Mouse (Mus musculus) adrenal gland, postnatal 25 days (tissue): ENCODE results near the gene Sept9. TPM values are rescaled to one million over a fixed set of nuclear protein-coding genes. Genes with fewer than 3 reads are reported as not detected.

ENCODE experiments used
- DNase-seq: peaks from one replicate; pipeline ENCODE4 v3.0.0; 2021; ENCODE audit warnings: mixed read lengths
- total RNA-seq: library from RNA; stranded (reverse); gene quantifications from 2 replicates; pipeline ENCODE4 v1.2.3, GENCODE M21; 2021

Gene Sept9
- total RNA-seq, 1 experiment from 2014 or later = 148 TPM

DNA sequence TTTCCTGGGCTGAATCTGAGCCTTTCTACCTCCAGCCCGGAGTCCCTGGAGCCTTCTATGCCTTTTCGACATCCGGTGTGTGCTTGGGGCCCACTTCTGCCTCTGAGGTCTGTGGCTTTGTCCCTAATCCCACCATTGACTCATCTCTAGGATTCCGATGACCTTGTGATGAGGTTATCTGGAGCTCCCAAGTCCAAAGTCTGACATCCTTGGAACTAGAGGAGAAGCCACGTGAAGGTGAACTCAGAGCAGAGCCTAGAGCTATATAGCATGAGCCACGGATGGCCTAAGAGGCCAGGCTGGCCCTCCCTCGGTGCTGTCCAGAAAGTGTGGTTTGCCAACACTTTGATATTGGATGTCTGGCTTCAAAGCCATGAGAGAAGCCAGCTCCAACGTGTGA, 23.4 kb downstream of the Sept9 start:
- no peak for DNase-seq

DNA sequence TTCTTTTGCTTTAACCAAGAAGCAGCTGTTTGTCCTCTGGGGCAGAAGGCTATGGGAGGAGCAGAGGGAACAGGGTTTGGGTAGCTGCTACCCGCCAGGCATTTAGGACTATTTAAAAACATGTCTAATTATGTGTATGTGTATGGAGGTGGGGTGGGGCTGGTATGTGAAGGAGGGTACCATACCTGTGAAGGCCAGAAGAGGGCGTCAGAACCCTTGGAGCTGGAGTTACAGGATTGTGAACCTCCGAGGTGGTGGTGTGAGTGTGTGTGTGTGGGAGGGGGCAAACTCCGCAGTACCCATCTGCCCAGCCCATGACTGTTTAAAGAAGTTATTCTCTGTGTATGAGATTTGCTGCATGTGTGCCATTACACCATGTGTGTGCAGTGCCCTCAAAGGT, 25.3 kb downstream of the Sept9 start:
- DNase-seq = no peak

DNA sequence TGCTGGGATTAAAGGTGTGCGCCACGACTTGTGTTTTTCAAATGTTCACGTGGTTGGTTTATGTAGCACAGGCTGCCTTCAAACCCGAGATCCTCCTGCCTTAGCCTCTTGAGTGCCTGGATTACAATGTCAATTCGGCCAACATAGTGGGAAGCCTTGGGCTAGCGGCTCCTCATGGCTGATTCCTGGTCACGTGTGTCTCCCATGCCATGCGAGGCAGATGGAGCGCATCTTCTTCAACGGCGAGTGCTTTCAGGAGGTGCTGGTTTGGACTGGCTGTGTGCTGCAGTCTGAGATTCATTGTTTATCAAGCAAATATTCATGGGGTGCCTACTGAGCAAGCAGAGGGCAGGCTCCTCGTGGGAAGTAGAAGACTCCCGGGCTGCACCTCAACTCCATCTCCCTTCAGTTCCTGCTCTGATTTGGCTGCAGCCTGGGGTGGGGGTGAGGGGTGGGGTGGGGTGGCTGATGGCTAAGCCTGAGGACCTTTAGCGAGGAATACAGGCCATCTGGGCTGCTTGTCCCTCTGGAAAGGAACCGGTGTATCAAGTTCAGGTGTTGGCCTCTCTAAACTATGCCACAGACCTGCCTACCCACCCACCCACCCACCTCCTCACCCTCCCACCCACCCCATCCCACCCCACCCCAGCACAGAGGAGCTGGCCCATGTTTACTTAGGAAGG, 26.2 kb downstream of the Sept9 start:
- DNase-seq = no peak

DNA sequence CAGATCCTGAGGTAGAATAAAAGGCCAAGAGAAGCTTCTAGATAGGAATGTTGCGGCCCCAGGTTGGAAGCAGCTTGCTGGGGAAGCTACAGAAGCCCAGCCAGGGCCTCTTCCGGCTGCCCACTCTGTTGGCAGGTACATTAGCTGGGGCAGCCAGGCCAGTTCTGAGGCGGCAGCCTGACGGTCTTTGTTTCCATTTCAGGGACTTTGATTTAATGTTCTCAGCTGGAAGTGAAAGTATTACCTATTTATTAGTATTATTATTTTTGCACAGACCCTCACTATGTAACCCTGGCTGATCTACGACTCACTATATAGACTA, 26.7 kb downstream of the Sept9 start:
- DNase-seq = no peak

DNA sequence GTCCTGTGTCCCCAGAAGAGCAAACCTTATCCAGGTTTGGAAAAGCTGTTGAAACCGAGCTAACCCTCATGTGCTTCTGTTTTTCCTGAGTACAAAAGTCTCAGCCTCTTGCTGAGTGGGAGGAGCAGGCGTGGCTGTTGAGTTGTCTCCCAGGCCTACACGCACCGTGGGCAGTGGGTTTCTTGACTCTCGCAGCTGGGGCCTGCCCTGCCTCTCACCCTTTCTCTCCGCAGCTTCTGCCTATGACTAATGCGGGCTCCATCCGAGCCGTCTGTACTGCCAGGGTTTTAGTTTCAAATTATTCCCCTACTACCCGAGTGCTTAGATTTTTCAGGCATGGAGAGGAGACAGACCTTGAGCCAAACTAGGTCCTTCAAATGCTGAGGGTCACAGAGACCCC, 28.7 kb downstream of the Sept9 start:
- no peak for DNase-seq

DNA sequence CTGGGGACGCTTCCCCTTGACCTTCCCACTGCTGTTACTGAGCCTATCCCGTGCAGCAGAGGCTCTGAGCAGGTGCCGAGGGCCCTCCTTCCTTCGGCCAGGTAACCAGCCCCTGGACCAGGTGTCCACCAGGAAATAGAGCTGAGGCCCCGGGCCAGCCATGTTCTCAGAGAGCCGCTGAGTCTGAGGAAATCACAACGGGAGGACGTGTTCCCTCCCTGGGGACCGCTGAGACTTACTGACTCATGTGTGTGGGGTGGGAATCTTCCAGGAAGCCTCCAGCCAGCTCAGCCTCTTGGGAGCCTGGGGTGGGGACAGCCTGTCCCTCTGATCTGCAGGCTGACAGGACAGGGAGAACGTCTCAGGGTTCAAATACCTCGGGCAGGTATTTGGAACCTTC, 32.1 kb downstream of the Sept9 start:
- peak; percentile 61 for DNase-seq

DNA sequence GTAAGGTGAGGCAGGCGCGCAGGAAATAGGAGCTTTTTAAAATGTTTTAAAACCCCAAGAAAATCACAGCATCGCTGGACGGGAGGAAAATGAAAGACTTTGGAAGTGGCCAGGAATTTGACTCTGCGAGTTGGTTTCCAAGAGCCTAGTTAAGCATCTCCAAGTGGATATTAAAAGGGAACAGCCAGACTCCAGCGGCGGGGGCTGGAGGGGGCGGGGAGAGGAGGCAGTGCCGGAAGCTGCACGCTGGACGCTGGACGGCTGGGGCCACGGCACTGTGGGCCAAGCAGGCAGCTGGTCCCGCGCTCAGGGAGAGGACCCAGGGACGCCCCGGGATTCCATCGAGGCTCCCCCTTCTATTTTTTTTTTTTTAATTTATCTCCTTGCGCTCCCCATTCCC, 32.6 kb downstream of the Sept9 start:
- peak; percentile 83 for DNase-seq

DNA sequence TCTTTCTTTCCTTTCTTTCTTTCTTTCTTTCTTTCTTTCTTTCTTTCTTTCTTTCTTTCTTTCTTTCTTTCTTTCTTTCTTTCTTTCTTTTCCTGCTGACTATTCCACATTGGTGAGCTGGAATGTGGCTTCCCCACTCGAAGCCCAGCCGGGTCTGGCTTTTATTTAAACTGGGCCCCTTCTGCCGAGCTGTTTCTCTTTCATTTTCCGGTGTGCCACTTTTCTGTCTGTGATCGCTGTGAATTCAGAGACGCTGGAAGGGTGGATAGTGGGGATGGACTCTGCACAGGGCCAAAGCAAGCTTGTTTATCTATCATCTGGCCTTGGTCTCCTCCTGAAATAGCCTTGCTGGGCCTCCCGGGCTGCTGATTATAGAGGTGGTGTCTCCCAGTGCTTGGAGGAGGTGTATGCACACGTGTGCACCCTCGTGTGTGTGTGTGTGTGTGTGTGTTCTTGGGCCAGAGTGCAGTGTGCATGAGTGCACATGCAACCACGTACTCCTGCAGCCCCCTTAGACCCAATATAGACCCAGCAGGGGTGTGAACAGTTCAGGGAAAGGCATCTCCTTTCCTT, 33.5 kb downstream of the Sept9 start:
- DNase-seq = peak; percentile 47

DNA sequence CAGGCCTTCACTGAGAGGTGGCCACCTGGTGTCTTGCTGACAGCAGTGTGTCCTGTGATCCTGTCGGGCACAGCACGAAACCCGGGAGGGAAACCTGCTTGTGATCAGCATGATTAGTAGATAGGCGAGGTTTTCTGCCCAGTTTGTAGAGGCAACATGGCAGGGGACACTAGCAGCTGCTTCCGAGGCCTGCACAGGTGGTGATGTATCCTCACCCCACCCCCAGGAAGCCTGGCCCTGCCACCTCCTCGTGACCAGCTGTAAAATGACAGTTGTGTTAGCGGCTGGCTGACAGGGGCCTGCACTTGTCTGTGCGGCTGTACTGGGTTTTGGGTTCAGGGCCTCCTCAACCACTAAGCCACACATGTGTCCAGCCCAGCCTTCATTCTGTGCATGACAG, 34.4 kb downstream of the Sept9 start:
- no peak for DNase-seq

DNA sequence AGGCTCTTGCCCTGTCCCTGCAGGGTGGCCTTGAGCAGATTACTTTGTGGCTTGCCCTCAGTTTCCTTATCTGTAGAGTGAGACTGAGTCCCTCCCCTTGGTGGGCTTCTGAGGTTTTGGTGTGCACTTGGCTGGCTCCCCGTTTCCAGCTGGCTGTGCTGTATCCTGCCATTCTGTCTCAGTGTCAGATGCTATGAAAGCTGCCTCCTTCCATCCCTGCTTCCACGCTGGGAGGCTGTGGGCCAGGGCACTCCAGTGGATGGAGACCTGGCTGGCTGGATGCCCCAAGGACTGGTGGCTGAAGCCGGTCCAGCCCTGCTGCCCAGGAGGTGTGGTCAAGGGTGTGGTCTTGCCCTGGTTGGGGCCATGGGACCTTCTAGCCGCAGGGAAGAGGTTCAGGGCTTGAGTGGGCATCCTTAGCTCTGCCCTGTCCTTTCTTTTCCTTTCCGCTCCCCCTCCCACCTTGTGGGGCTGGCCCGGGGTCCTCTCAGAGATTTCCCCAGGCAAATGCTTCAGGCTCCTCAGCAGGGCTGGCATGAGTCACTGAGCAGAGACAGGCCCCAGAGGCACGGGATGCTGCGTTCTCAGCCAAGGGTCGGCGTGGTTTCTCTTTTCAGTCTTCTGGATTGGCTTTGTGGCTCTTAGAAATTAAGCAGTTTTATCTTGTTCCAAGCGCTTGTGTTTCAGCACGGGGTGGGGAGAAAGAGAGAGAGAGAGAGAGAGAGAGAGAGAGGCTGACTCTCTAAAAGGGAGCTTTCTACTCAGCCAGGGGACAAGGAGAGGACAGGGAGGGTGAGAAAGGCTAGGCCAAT, 35.8 kb downstream of the Sept9 start:
- peak; percentile 87 for DNase-seq

DNA sequence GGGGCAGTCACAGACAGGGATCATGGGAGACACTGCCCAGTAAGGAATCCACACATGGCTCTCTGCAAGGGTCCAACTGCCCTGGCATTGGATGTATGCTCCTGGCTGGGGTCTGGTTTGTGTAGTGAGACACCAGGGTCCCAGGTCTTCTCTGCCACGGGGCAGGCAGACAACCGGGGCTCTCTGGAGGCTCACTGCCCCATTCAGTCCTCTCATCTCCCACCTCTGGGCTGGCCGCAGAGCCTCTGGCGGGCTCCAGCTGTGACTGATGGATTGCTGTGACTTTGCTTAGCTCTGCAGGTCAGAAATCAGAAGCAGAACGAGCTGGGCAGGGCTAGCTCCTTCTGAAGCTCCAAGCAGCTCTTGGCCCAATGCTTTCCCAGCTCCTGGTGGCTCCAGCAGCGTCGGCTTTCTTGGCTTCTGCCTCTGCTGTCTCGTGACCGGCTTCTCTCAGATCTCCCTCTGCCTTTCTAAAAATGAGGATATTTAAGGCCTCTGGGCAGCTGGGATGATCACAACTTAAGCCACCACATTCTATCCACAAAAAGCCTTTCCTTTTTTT, 36.5 kb downstream of the Sept9 start:
- DNase-seq = no peak

DNA sequence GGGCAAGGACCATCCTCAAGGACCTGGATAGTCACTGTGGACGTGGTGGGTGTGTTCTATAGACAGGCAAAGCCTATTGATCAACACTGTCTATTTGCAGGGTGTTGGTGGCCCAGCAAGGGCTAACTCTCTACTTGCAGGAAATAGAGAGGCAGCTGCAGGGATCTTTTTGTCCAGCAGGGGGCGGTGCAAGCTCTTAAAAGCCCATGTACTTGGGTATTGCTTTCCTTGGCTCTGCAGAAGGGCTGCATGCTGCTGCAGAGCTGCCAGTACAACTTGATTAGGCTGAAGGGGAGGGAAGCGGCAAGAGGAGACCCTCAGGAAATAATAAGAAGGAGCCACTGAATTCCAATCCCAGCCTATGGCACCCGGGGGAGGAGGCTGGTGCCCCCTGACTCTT, 38.7 kb downstream of the Sept9 start:
- peak; percentile 92 for DNase-seq

DNA sequence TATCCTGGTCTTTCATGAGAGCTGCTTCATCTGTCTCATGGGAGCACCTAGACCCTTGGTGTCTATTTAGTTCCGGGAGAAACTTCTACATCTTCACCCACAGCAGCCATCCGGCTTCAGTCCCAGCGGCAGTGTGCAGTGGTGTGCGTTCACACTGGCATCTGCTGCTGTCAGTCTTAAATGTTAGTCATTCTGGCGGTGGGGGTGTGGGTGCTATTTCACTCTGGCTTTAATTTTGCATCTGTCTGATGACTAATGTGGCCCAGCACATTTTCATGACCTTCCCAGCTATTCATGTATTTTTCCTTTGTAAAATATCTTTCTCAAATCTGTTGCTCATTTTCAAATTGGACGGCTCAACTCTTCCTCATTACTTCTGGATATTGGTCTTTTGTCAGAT, 40.2 kb downstream of the Sept9 start:
- peak; percentile 54 for DNase-seq

DNA sequence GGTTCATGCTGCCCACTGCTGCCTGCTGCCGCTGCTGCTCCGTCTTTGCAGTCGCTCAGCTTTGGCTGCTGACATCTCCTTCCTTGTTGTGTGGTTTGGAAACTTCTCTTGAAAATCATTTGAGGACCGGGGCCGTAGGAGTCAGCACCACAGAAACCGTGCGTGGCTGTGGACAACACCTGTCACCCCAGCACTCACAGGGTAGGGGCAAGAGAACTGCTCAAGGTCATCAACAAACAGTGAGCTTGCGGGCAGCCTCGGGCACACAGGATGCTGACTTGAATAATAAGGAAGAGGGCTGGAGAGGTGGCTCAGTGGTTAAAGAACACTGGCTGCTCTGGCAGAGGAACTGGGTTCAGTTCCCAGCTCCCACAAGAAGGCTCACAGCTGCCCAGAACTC, 40.9 kb downstream of the Sept9 start:
- DNase-seq = no peak

DNA sequence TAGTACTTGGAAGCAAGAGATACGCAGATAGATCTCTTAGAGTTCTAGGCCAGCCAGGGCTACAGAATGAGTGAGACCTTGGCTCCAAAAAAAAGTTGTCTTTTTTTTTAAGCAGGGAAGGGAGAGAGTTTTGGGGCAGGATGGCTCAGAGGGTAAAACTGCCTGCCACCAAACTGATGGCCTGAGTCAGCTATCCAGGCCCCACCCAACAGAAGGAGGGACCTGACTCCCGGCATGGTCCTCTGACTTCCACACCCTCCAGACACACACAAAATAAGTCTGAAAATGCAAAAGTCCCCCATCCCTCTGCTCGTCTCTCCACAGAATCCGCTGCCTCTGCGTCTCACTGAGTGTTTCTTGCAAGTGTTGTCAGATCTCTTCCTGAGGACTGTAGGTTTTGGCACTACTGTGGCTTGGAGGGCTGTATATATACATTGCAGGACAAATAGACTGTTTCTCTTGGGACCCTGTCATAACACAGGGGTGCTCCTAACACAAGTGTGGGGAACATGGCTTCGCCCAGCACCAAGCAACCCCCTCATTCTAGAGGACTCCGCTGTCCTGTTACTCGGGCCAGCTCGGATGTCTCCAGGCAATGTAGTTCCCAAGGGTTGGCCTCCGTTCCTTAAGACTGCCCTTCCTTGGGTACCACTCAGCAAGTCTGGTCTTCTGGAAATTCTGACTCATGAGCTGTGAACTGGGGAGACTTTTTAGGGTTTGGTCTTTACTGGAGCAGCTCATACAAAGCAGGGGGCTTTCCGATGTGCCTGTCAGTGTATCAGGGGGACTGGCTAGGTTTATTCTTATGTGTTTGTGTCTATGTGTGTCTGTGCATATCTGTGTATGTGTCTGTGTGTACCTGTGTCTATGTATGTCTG, 41.6 kb downstream of the Sept9 start:
- no peak for DNase-seq

DNA sequence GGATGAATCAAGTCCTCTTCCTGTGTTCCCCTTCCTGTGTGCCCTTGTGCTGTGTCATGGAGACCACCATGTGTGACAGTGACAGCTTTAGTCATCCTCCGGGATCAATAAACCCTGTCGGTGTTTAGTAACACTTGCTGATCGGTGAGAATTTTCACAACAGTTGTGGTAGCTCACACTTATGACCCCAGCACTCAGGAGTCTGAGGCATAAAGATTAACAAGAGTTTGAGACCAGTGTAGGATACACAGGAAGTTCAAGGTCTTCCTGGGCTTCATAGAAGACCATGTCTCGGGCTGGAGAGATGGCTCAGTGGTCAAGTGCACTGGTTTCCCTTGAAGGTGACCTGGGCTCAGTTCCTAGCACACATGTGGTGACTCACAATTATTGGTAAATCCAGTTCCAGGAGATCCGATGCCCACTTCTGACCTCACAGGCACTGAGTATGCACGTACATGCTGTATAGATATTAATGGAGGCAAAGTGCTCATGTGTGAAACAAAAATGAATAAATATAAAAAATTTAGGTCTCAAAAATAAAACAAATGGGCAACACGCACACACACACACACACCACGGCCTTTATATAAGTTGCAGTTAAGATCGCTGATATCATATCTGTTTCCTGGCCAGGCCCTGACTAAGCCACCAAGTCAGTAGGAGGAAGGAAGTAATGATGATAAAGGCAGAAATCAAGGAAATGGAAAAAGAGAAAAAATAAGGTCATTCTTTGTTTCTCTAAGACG, 43.1 kb downstream of the Sept9 start:
- DNase-seq = no peak

DNA sequence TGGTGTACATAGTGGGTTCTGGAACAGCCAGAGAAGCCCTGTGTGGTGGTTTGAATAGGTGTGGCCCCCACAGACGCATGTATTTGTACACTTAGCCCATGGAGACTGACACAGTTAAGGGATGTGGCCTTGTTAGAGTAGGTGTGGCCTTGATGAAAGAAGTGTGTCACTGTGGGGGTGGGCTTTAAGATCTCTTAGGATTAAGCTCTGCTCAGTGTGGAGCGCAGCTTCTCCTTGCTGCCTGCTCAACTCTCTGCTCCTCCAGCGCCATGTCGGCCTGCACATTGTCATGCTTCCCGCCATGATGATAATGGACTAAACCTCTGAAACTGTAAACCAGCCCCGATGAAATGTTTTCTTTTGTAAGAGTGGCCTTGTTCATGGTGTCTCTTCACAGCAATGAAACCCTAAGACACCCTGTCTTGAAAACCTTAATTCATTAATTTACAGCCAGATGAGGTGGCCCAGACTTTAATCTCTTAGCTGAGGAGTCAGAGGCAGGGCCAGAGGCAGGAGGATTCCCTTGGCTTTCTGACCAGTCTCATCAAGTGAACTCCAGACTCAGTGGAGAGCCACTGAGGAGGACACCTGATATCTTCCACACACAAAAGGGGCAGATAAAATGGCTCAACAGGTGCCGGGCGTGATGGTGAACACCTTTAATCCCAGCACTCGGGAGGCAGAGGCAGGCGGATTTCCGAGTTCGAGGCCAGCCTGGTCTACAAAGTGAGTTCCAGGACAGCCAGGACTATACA, 44.3 kb downstream of the Sept9 start:
- no peak for DNase-seq

DNA sequence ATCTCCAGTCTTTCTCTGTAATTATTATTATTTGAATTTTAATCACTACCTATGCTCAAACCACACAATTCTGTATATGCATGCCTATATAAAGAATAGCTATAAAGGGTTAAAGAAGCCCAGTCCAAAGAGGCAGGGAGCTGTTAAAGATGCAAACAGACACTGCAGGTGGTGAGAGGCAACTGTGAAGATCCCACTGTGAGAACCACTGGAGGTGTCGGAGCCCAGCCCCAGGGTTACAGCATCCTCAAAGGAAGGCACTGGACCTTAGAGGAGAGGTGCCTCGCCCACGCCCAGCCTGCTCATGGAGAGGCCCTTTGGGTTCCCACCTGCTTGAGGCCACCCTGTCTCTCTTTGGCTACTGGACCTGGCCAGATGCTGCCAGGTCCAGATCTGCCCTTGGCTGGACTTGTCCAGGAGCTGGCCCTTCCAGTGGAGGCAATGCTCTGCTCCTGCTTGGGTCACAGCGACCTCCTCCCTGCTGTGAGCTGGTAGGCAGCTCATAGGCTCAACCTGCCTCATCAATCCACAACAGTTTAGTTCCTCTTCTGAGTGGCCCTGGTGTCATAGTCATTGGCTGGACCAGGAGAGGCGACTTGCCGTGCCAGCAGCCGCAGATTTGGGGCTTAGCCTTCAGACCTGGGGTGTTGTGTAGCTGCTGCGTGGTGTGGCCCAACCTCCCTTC, 45.7 kb downstream of the Sept9 start:
- DNase-seq = no peak

DNA sequence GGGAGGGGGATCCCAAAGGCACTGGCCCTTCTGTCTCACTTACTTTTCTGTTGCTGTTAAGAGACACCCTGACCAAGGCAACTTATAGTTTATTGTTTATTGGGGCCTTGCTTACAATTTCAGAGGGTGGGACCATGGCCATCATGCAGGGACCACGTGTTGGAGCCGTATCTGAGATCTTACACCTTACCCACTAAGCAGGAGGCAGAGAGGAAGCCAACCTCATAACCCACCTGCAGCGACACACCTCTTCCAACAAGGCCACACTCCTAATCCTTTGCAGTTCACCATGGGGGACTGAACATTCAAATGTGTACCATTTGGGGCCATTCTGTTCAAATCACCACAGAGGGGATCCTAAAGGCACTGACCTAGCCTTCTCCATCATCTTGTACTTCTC, 46.4 kb downstream of the Sept9 start:
- DNase-seq = no peak

DNA sequence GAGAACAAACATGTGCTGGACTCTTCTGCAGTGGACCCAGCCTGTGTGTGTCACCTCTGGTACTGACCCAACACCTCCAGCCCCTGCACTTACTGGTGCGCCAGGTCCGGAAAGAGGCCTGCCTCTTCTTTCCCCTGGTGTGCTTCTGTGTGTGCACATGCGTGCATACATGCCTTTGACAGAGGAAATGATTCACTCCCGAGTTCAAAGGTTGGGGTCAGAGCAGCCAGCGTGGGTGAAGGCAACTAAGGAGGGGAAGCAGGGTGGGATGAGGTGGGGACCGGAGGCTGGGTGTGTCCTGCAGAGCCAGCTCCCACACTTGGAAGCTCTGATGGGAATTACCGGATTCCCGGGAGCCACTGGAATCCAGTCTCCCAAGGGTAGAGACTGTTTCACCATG, 46.8 kb downstream of the Sept9 start:
- no peak for DNase-seq
